Mouse (Mus musculus) monocyte, adult 5-6 weeks (primary cell): Measurements from ENCODE around the gene Gm12666. TPM values are rescaled to one million over a fixed set of nuclear protein-coding genes. Genes with fewer than 3 reads are reported as not detected.
"Not testable (repeated sequence)": the region's sequence is repeated elsewhere in the genome, so short reads cannot be mapped to it uniquely, and the experiment has no call there.

ENCODE experiments used
- ATAC-seq: fragments of 153-309, 156-312 bp; replicated peaks from 2 replicates; pipeline ENCODE4 v1.8.0; 2017; ENCODE audit warnings: mild to moderate bottlenecking; ENCODE audit not compliant: low TSS enrichment, insufficient number of reproducible peaks, severe bottlenecking, poor library complexity, low FRiP score
- total RNA-seq: library from RNA; stranded (forward); fragments of 200-1000, 200-491, 200-594 nt; gene quantifications from 3 replicates; pipeline ENCODE4 v1.2.3, GENCODE M21; 2017

Gene Gm12666
- not detected in 3 replicates for total RNA-seq

- ATAC-seq, result not testable (repeated sequence)
These were observed at the start of gene Gm12666 for GRCm38 (mm10) chr4:92191649-92192048. Gene Gm12666, minus strand, starts transcription at chr4:92191749.

DNA sequence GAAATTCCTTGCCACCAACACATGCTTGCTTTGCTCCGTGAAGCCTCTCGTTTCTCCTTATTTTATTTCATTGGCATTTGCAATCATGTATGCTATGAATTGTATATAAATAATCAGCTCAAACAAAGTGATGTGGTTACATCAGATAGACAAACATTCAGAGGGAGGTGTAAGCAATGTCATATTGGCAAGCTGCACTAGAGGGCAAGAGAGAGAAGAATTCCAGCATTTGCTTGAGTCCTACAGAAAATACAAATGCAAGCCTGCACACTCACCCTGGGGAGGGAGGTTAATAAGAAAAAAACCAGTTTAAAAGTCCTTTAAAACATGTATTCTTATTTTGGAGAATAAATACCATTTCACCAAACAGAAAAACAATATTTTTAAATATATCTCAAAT is 34.8 kb upstream of the Gm12666 start:
- no peak for ATAC-seq

DNA sequence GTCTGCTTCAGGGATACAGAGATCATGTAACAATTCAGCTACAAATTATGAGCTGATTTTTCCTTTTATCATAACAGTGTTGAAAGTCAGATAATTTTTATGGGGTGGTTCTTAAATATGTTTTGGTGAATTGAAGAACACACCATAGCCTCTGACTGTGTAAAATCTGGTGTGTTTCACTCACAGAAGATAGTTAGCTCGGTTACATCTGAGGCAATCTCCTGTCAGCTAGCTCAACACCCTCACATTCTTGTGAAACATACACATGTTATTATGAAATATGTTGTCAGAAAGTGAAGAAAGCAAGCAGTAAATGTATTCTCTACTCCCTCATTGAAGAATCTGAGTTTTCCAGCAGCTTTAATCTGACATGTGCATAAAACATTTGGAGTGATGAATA is 24.7 kb upstream of the Gm12666 start:
- ATAC-seq, result no peak

DNA sequence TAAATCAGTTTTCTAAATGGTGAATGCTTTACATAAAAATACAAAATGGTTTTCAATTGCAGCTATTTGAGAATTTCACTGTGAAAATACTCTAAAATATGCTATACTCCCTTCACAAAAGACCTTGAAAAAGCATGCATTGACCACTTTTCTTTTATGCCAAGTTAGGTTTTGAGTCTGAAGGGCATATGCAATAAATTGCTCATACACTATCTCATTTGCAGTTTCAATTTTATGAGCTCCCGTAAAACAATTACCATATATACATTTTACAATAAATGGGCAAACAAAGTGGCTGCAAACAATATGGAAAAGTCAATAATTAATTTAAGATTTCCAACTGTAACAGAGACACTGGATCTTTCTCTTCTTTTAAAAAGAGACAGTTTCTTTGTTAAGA is 38.9 kb downstream of the Gm12666 start:
- ATAC-seq, result no peak

- no peak for ATAC-seq
These were observed 44.4 kb downstream of the Gm12666 start, which contains the start of gene Izumo3 for GRCm38 (mm10) chr4:92147134-92147533. Gene Izumo3, minus strand, starts transcription at chr4:92147234.

Other genes starting within 250 kb of the Gm12666 start
- gene Izumo3, start 44.5 kb downstream of the Gm12666 start, total RNA-seq, result not detected in 3 replicates